9 mouse cellular contexts compared by ENCODE assay signal in genomic region chr11:116807938-116808606, GRCm38 (mm10). TPM values are rescaled to one million over a fixed set of nuclear protein-coding genes. Genes with fewer than 3 reads are reported as not detected.
A peak's percentile ranks its signal among the peaks of the same experiment; 100 is the strongest.
DNase-seq lines count a peak whose midpoint lies in the region; ATAC-seq and TF ChIP-seq lines count a peak whose summit lies in the region.
"Had no signal": no experiment of that assay in that cellular context is flagged by ENCODE, and none has a peak within 500 bp of the region (broad histone marks: within the 10 kb centered on the region; RNA-seq: fewer than 3 reads in every experiment).

No protein-coding gene starts in this region.

- peak; percentile 87 for TF ChIP-seq CTCF in cerebellum, adult 2 months (IDR thresholded peaks at IDR 0.05; ENCODE audit: borderline replicate concordance, insufficient read depth, low read depth, low read length)

- DNase-seq in R1 (ENCODE audit: low read depth, low spot score), result peak; percentile 73
- peak; percentile 85 to 91 for DNase-seq in cerebellum, adult 2 months
- DNase-seq in hindbrain, embryonic 11.5 days (ENCODE audit: low spot score), result peak; percentile 91
- DNase-seq in layer of hippocampus, postnatal 25 days (ENCODE audit: extremely low spot score in 1 of 2, low spot score in 1 of 2), result peak; percentile 79 to 95
- DNase-seq in right cerebral cortex, postnatal 14 days, result peak; percentile 78

- no peaks in the 10 kb centered on the region for H3K36me3 ChIP-seq in hindbrain, embryonic 11.5 days (ENCODE audit: control insufficient read depth, insufficient read depth, low read length)
- H3K36me3 ChIP-seq: stomach, embryonic 15.5 days had no signal

- no peaks in the 10 kb centered on the region for H3K27me3 ChIP-seq in cerebellum, adult 2 months (ENCODE audit: control insufficient read depth, insufficient read depth, low read length)
- no peaks in the 10 kb centered on the region for H3K27me3 ChIP-seq in hindbrain, embryonic 11.5 days (ENCODE audit: control insufficient read depth, insufficient read depth, low read length)
- H3K27me3 ChIP-seq: stomach, embryonic 15.5 days had no signal

- H3K9me3 ChIP-seq in hindbrain, embryonic 11.5 days (ENCODE audit: control insufficient read depth, low read length), result no peaks in the 10 kb centered on the region
- H3K9me3 ChIP-seq: stomach, embryonic 15.5 days had no signal

- H3K27ac ChIP-seq in cerebellum, adult 2 months (ENCODE audit: insufficient read depth, low read length), result no peak overlapping the region
- no peak overlapping the region for H3K27ac ChIP-seq in hindbrain, embryonic 11.5 days (ENCODE audit: low read depth, low read length)
- H3K27ac ChIP-seq: stomach, embryonic 15.5 days had no signal

- 0 out of 2 replicates have a peak, but pooled peaks have one; percentile 28 for ATAC-seq in frontal cortex, adult (ENCODE audit: low TSS enrichment)
- ATAC-seq in hindbrain, embryonic 11.5 days (ENCODE audit: low FRiP score), result no peak
- ATAC-seq in megakaryocyte, adult 5-6 weeks (ENCODE audit: poor library complexity, severe bottlenecking), result peak; percentile 58; the same call in 1 of the 2 replicates
- no peak for ATAC-seq in activated CD4-positive, CD25-positive, alpha-beta regulatory T cell, adult 4 months

- WGBS in cerebellum, adult 2 months, result 20% methylated on average over 7 of the region's 7 CpGs
- 30% methylated on average over 7 of the region's 7 CpGs for WGBS in hindbrain, embryonic 11.5 days

- no peak overlapping the region for H3K4me2 ChIP-seq in hindbrain, embryonic 11.5 days (replicated peaks; ENCODE audit: low read depth, low read length)
- H3K4me2 ChIP-seq: stomach, embryonic 15.5 days had no signal

- H3K9ac ChIP-seq in hindbrain, embryonic 11.5 days (ENCODE audit: low read depth, low read length), result no peak overlapping the region
- H3K9ac ChIP-seq: stomach, embryonic 15.5 days had no signal

- no peak for TF ChIP-seq POLR2A in cerebellum, adult 2 months (IDR thresholded peaks at IDR 0.05; ENCODE audit: borderline replicate concordance, insufficient read depth, low read length)

- peaks cover 11% of the 10 kb centered on the region for H3K4me1 ChIP-seq in cerebellum, adult 2 months (ENCODE audit: control insufficient read depth, insufficient read depth, low read length)
- peaks cover 17% of the 10 kb centered on the region for H3K4me1 ChIP-seq in hindbrain, embryonic 11.5 days (replicated peaks; ENCODE audit: control insufficient read depth, insufficient read depth, low read length)

- H3K4me3 ChIP-seq in cerebellum, adult 2 months (replicated peaks; ENCODE audit: insufficient read depth, low read depth, low read length), result no peak overlapping the region
- H3K4me3 ChIP-seq in hindbrain, embryonic 11.5 days (ENCODE audit: low read depth, low read length), result no peak overlapping the region
- H3K4me3 ChIP-seq: stomach, embryonic 15.5 days had no signal

RNA-seq across cellular contexts. Expression of gene Mxra7, which starts 19.8 kb away (rescaled TPM):
- 18.1 and 20.9 TPM in 2 replicates for polyA plus RNA-seq in cerebellum, adult 2 months (2012; rRNA removed)
- polyA plus RNA-seq in hindbrain, embryonic 11.5 days (2014; fragmentation: Nextera tagmentation; extraction: Ambion mirVana), result 57.9 and 61.8 TPM in 2 replicates
- total RNA-seq in layer of hippocampus, postnatal 25 days (2021), result 10 to 100 TPM; 16.8 to 21.2 TPM
- total RNA-seq in megakaryocyte, adult 5-6 weeks (2015), result 0.55 TPM in 1 of 2 replicates, not detected in the other
- total RNA-seq in megakaryocyte, adult 5-6 weeks (2017), result 0.33 TPM in 1 of 2 replicates, not detected in the other
- polyA plus RNA-seq in activated CD4-positive, CD25-positive, alpha-beta regulatory T cell, adult 4 months (2017; shearing (Covaris generic)), result not detected

RNA-seq across cellular contexts. Expression of gene St6galnac1, which starts 32.8 kb away (rescaled TPM):
- 0.03 TPM in 1 of 2 replicates, not detected in the other for polyA plus RNA-seq in cerebellum, adult 2 months (2012; rRNA removed)
- polyA plus RNA-seq in hindbrain, embryonic 11.5 days (2014; fragmentation: Nextera tagmentation; extraction: Ambion mirVana), result not detected in 2 replicates
- not detected for total RNA-seq in layer of hippocampus, postnatal 25 days (2021)
- not detected in 2 replicates for total RNA-seq in megakaryocyte, adult 5-6 weeks (2015)
- not detected in 2 replicates for total RNA-seq in megakaryocyte, adult 5-6 weeks (2017)
- polyA plus RNA-seq in activated CD4-positive, CD25-positive, alpha-beta regulatory T cell, adult 4 months (2017; shearing (Covaris generic)), result 10 to 100 TPM; 12.6 to 13.9 TPM
- polyA plus RNA-seq: stomach, embryonic 15.5 days had no signal

RNA-seq across cellular contexts. Expression of gene Mettl23, which starts 35.0 kb away (rescaled TPM):
- 27.3 and 27.8 TPM in 2 replicates for polyA plus RNA-seq in cerebellum, adult 2 months (2012; rRNA removed)
- 61.6 and 70.6 TPM in 2 replicates for polyA plus RNA-seq in hindbrain, embryonic 11.5 days (2014; fragmentation: Nextera tagmentation; extraction: Ambion mirVana)
- total RNA-seq in layer of hippocampus, postnatal 25 days (2021), result 10 to 100 TPM; 23.8 to 29.5 TPM
- 55.4 and 61.3 TPM in 2 replicates for total RNA-seq in megakaryocyte, adult 5-6 weeks (2015)
- total RNA-seq in megakaryocyte, adult 5-6 weeks (2017), result 38.5 and 42.6 TPM in 2 replicates
- polyA plus RNA-seq in activated CD4-positive, CD25-positive, alpha-beta regulatory T cell, adult 4 months (2017; shearing (Covaris generic)), result 100 to 1,000 TPM; 105 to 149 TPM

RNA-seq across cellular contexts. Expression of gene Jmjd6, which starts 35.2 kb away (rescaled TPM):
- 33.0 and 34.8 TPM in 2 replicates for polyA plus RNA-seq in cerebellum, adult 2 months (2012; rRNA removed)
- 88.8 and 91.3 TPM in 2 replicates for polyA plus RNA-seq in hindbrain, embryonic 11.5 days (2014; fragmentation: Nextera tagmentation; extraction: Ambion mirVana)
- total RNA-seq in layer of hippocampus, postnatal 25 days (2021), result 10 to 100 TPM; 30.3 TPM
- 33.4 and 37.4 TPM in 2 replicates for total RNA-seq in megakaryocyte, adult 5-6 weeks (2015)
- total RNA-seq in megakaryocyte, adult 5-6 weeks (2017), result 36.3 and 37.7 TPM in 2 replicates
- polyA plus RNA-seq in activated CD4-positive, CD25-positive, alpha-beta regulatory T cell, adult 4 months (2017; shearing (Covaris generic)), result 10 to 100 TPM; 50.0 to 55.7 TPM

RNA-seq across cellular contexts. Expression of gene Mfsd11, which starts 44.2 kb away (rescaled TPM):
- 33.0 and 34.2 TPM in 2 replicates for polyA plus RNA-seq in cerebellum, adult 2 months (2012; rRNA removed)
- polyA plus RNA-seq in hindbrain, embryonic 11.5 days (2014; fragmentation: Nextera tagmentation; extraction: Ambion mirVana), result 37.0 and 38.6 TPM in 2 replicates
- 10 to 100 TPM; 35.8 to 49.4 TPM for total RNA-seq in layer of hippocampus, postnatal 25 days (2021)
- total RNA-seq in megakaryocyte, adult 5-6 weeks (2015), result 22.2 and 26.2 TPM in 2 replicates
- total RNA-seq in megakaryocyte, adult 5-6 weeks (2017), result 17.6 and 26.5 TPM in 2 replicates
- 10 to 100 TPM; 18.9 to 21.1 TPM for polyA plus RNA-seq in activated CD4-positive, CD25-positive, alpha-beta regulatory T cell, adult 4 months (2017; shearing (Covaris generic))

Comparison
In these comparisons a context has a peak if more than half of its experiments do, and no peak if none do; other contexts are left out.
1. ATAC-seq: peak in frontal cortex, adult (single experiment) and megakaryocyte, adult 5-6 weeks (single experiment); none in hindbrain, embryonic 11.5 days (single experiment) and activated CD4-positive, CD25-positive, alpha-beta regulatory T cell, adult 4 months (single experiment).
2. RNA of gene Mxra7, which starts 19.8 kb away (polyA plus RNA-seq): 57.9 to 61.8 TPM in hindbrain, embryonic 11.5 days and 18.1 to 20.9 TPM in cerebellum, adult 2 months; not detected in activated CD4-positive, CD25-positive, alpha-beta regulatory T cell, adult 4 months; every median in the first group is over 10 times any median in the second.
3. RNA of gene St6galnac1, which starts 32.8 kb away (polyA plus RNA-seq): 12.6 to 13.9 TPM in activated CD4-positive, CD25-positive, alpha-beta regulatory T cell, adult 4 months; 0.03 TPM in cerebellum, adult 2 months and not detected in hindbrain, embryonic 11.5 days; every median in the first group is over 10 times any median in the second.
4. Peak in every context shown above with its lines, with median percentiles within 50 percentile points of each other: DNase-seq.